Mouse (Mus musculus) stomach, embryonic 14.5 days (tissue): Measurements from ENCODE around the gene Slc6a16. TPM values are rescaled to one million over a fixed set of nuclear protein-coding genes. Genes with fewer than 3 reads are reported as not detected.
A peak's percentile ranks its signal among the peaks of the same experiment; 100 is the strongest.

Source experiments
- ATAC-seq: fragments of 200-750 bp; cut with Nextera tagmentation; 2 replicates; pipeline ENCODE4 v1.8.0; 2017; ENCODE audit warnings: low read depth, moderate TSS enrichment; ENCODE audit not compliant: insufficient number of reproducible peaks, insufficient read depth, low FRiP score
- H3K27ac ChIP-seq: fragments of 300-500 bp; sonication (generic); 2 replicates; pipeline ENCODE4 v1.5.1; 2014; ENCODE audit warnings: mild to moderate bottlenecking, low read length, moderate library complexity, mixed read lengths
- H3K27me3 ChIP-seq: fragments of 300-500 bp; sonication (generic); 2 replicates; pipeline ENCODE4 v1.6.1; 2014; ENCODE audit warnings: low read length, control low read depth, mixed read lengths; ENCODE audit not compliant: control insufficient read depth, insufficient read depth
- H3K36me3 ChIP-seq: fragments of 300-500 bp; sonication (generic); 2 replicates; pipeline ENCODE4 v1.6.1; 2014; ENCODE audit warnings: mild to moderate bottlenecking, control low read depth, low read length, moderate library complexity, mixed read lengths; ENCODE audit not compliant: control insufficient read depth, insufficient read depth
- H3K4me1 ChIP-seq: fragments of 300-500 bp; sonication (generic); 2 replicates; pipeline ENCODE4 v1.6.1; 2014; ENCODE audit warnings: low read length, control low read depth, mixed read lengths; ENCODE audit not compliant: control insufficient read depth, insufficient read depth
- H3K4me2 ChIP-seq: fragments of 300-500 bp; sonication (generic); replicated peaks from 2 replicates; pipeline ENCODE4 v1.6.1; 2014; ENCODE audit warnings: low read depth, low read length, control low read depth
- H3K4me3 ChIP-seq: fragments of 300-500 bp; sonication (generic); 2 replicates; pipeline ENCODE4 v1.5.1; 2014; ENCODE audit warnings: low read depth, low read length, control low read depth
- H3K9ac ChIP-seq: fragments of 300-500 bp; sonication (generic); replicated peaks from 2 replicates; pipeline ENCODE4 v1.6.1; 2014; ENCODE audit warnings: low read depth, mild to moderate bottlenecking, control low read depth, low read length, moderate library complexity, mixed read lengths
- H3K9me3 ChIP-seq: fragments of 300-500 bp; sonication (generic); 2 replicates; pipeline ENCODE4 v1.6.1; 2016; ENCODE audit warnings: low read depth, low read length, control low read depth; ENCODE audit not compliant: control insufficient read depth
- WGBS: fragments of 180-500 bp; shearing (Covaris S2); extraction: QIAGEN DNeasy Blood & Tissue Kit; methylation state at CpG from one replicate; pipeline ENCODE4 v1.1.7; 2014; 5-methylcytosine and 5-hydroxymethylcytosine counted together
- polyA plus RNA-seq: library from polyadenylated mRNA; unstranded; fragments of >200 nt; fragmentation: Nextera tagmentation; extraction: Ambion mirVana; gene quantifications from 2 replicates; pipeline ENCODE4 v1.2.1, GENCODE M21; 2014

Slc6a16 gene
- polyA plus RNA-seq, 1 experiment from 2014 or later = not detected

- WGBS = 47% methylated on average over 10 of the region's 10 CpGs
- no peak overlapping the region for H3K4me2 ChIP-seq
- no peaks in the 10 kb centered on the region for H3K9me3 ChIP-seq
- H3K4me3 ChIP-seq = no peak overlapping the region
- no peaks in the 10 kb centered on the region for H3K36me3 ChIP-seq
- no peaks in the 10 kb centered on the region for H3K27me3 ChIP-seq
- ATAC-seq = no peak
- H3K27ac ChIP-seq = no peak overlapping the region
- H3K9ac ChIP-seq = no peak overlapping the region
- H3K4me1 ChIP-seq = peaks cover 5% of the 10 kb centered on the region; the same call in 1 of the 2 replicates
These were observed 32.0 kb downstream of the Slc6a16 start for GRCm38 (mm10) chr7:45272786-45273412.

DNA sequence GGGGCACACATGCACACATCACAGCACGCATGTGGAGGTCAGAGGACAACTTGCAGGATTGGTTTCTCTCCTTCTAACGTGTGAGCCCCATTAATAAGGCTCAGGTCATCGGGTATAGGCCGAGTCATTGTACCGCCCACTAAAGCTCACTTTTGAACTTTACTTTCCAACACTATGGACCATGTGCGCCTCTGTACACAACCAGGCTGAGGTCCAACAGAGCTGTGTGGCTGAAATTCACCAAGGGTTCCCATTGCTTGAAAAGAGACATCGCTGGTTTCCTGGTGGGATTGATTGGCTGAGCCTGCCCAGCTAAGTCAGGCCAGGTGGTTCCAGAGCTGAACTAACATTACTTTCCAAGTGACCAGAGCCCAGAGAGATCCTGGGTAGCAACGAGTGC, 32.8 kb downstream of the Slc6a16 start:
- WGBS = 84% methylated on average over 8 of the region's 8 CpGs
- no peak for ATAC-seq
- no peak overlapping the region for H3K27ac ChIP-seq
- no peak overlapping the region for H3K4me2 ChIP-seq
- no peak overlapping the region for H3K4me3 ChIP-seq
- no peak overlapping the region for H3K9ac ChIP-seq
- no peaks in the 10 kb centered on the region for H3K9me3 ChIP-seq
- no peaks in the 10 kb centered on the region for H3K36me3 ChIP-seq
- H3K4me1 ChIP-seq = peaks cover 5% of the 10 kb centered on the region; the same call in 1 of the 2 replicates
- no peaks in the 10 kb centered on the region for H3K27me3 ChIP-seq

DNA sequence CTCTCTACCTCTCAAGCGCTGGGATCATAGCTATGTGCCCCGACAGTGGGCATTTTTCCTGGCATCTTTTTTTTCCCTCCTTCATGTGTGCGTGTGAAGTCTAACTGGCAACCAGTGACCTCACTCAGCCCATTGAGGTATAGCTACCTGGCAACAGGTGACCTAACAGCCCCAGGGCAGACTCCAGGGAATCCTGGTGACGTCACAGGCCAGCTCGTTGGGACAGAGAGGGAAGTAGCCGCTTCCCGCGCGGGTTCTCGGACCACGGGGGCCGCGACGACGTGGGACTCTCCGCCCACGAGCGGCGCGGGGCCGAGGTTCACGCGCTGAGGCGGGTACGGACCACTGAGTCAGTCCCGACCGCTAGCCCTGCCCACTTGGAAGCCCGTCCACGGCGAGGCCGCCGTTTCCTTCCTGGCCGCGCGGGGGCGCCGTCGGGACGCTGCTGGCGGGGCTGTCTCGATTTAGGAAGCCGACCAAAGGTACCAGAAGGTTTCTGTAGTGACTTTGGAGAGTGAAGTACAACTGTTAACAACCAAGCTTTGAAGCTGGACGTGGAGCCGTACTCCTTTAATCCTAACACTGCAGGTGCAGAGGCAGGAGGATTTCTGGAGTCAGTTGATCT, 36.4 kb downstream of the Slc6a16 start, which contains the start of gene Slc6a21:
Slc6a21 (plus strand) TSS at position 378 of the 625 bp plus-strand sequence.
- Histone ChIP-seq H3K4me1 (peaks cover 5% of the 10 kb centered on the region; the same call in 1 of the 2 replicates), H3K27ac (no peak within 1 kb of the TSS), H3K9me3 (no peaks in the 10 kb centered on the region), H3K4me3 (peak within 1 kb of the TSS; percentile 34), H3K9ac (no peak within 1 kb of the TSS), H3K4me2 (peak within 1 kb of the TSS; percentile 57), H3K27me3 (no peaks in the 10 kb centered on the region), H3K36me3 (no peaks in the 10 kb centered on the region)
- WGBS = 7% methylated on average over 43 of the region's 44 CpGs
- no peak; the same call in 1 of the 2 replicates for ATAC-seq

DNA sequence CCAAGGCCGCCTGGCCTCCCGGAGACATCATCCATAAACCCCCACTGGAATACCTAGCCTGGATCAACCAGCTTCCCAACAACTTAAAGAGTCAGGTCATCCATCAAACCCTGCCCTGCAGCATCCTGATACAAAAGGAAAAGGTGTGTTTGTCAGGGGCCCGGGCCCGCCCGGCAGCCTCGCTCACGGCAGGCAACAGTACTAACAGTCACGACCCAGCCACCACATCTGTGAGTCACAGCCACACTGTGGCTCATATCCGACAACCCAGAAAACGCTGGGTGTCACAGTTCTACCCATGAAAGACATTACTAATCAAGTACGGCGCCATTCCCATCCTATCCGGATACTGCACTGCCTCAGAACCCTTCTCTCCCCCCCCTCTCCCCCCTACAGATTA, 45.6 kb downstream of the Slc6a16 start:
- Histone ChIP-seq H3K4me1 (no peaks in the 10 kb centered on the region), H3K9ac (no peak overlapping the region), H3K27ac (no peak overlapping the region), H3K4me3 (no peak overlapping the region), H3K36me3 (no peaks in the 10 kb centered on the region), H3K27me3 (no peaks in the 10 kb centered on the region), H3K4me2 (no peak overlapping the region), H3K9me3 (no peaks in the 10 kb centered on the region)
- ATAC-seq = no peak
- 75% methylated on average over 13 of the region's 13 CpGs for WGBS

GRCm38 (mm10) chr7:45296626-45297025, 55.7 kb downstream of the Slc6a16 start:
- 74% methylated on average over 1 of the region's 1 CpGs for WGBS

DNA sequence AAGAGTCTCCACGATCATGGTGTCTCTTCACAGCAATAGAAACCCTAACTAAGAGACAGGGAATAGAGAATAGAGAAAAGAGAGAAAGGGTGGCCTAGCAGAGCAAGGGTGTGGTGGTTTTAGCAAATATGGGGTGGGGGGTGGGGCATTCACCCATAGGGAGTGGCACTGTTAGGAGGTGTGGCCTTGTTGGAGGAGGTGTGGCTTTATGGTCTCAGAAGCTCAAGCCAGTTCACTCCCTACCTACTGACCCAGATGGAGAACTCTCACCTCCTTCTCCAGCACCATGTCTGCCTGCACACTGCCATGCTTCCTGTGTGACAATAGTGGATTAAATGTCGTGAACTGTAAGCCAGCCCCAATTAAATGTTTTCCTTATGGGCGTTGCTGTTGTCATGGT, 56.7 kb downstream of the Slc6a16 start:
- H3K27ac ChIP-seq = no peak overlapping the region
- H3K4me3 ChIP-seq = no peak overlapping the region
- no peak overlapping the region for H3K4me2 ChIP-seq
- no peaks in the 10 kb centered on the region for H3K36me3 ChIP-seq
- 68% methylated on average over 3 of the region's 3 CpGs for WGBS
- ATAC-seq = no peak
- H3K9me3 ChIP-seq = no peaks in the 10 kb centered on the region
- no peaks in the 10 kb centered on the region for H3K27me3 ChIP-seq
- no peaks in the 10 kb centered on the region for H3K4me1 ChIP-seq
- no peak overlapping the region for H3K9ac ChIP-seq

More at GRCm38 (mm10) chr7:45296626-45297025, 55.7 kb downstream of the Slc6a16 start:
- H3K4me1 ChIP-seq = no peaks in the 10 kb centered on the region
- no peaks in the 10 kb centered on the region for H3K9me3 ChIP-seq
- H3K27ac ChIP-seq = no peak overlapping the region
- H3K4me2 ChIP-seq = no peak overlapping the region
- no peak overlapping the region for H3K9ac ChIP-seq
- ATAC-seq = no peak
- no peaks in the 10 kb centered on the region for H3K36me3 ChIP-seq
- H3K27me3 ChIP-seq = no peaks in the 10 kb centered on the region
- no peak overlapping the region for H3K4me3 ChIP-seq

DNA sequence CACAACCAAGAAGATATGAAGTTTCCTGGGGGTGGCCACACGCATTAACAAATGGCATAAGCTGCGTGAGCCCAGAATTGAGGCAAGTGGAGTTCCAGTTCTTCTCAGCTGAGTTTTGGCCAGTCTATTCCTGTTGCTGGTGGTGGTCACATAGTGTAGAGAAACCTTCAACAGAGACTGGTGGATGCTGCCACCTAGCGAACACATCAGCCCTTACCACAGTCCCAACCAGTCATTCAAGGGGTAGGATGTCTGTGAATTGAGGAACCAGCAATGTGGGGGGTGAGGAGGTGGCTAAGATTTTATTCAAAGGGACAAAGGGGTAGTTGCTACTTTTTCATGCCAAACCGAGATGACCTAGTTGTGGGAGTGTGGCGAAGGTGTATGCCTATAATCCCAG, 58.9 kb downstream of the Slc6a16 start:
- no peak overlapping the region for H3K27ac ChIP-seq
- peaks cover 16% of the 10 kb centered on the region for H3K36me3 ChIP-seq
- no peaks in the 10 kb centered on the region for H3K27me3 ChIP-seq
- WGBS = 17% methylated on average over 5 of the region's 5 CpGs
- H3K9ac ChIP-seq = no peak overlapping the region
- peak; percentile 81 for ATAC-seq
- H3K4me2 ChIP-seq = no peak overlapping the region
- no peak overlapping the region for H3K4me3 ChIP-seq
- H3K9me3 ChIP-seq = no peaks in the 10 kb centered on the region
- H3K4me1 ChIP-seq = no peaks in the 10 kb centered on the region

DNA sequence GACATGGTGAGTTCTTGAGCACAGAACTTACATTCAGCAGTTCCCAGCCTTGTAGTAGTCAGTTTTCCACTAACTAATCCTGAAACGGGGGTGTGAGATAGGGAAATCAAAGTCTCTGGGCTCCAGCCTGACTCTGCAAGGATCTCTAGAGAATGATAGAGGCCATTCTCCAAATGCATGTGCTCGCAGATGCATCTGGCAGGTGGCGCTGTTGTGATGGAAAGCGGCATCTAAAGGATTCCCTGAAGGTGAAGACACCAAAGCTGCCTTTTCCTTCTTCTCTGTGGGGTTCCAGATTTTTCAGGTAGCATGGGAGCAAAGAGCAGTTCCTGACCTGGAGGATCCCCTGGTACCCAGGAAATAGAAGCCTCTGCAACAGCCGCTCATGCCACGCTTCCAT, 59.4 kb downstream of the Slc6a16 start:
- WGBS = 17% methylated on average over 6 of the region's 6 CpGs
- 0 out of 2 replicates have a peak, but pooled peaks have one; percentile 7 for ATAC-seq
- H3K9ac ChIP-seq = no peak overlapping the region
- no peaks in the 10 kb centered on the region for H3K27me3 ChIP-seq
- H3K27ac ChIP-seq = no peak overlapping the region
- no peaks in the 10 kb centered on the region for H3K9me3 ChIP-seq
- H3K4me1 ChIP-seq = no peaks in the 10 kb centered on the region
- H3K36me3 ChIP-seq = peaks cover 16% of the 10 kb centered on the region
- H3K4me3 ChIP-seq = no peak overlapping the region
- no peak overlapping the region for H3K4me2 ChIP-seq
